Mouse (Mus musculus): ENCODE measurements at regions not wholly inside any gene's neighbourhood (a gene's known extent, or its start where the extent isn't known, plus 50 kb on each side); places are given as distances from the start of the nearest gene placed in this dataset.

- 4% methylated on average over 5 of the region's 5 CpGs for WGBS
- peak overlapping the region; percentile 22; the same call in 1 of the 2 replicates for H3K9ac ChIP-seq (replicated peaks; ENCODE audit: low read depth, low read length)
- ATAC-seq, result peak; percentile 18; the same call in 1 of the 2 replicates
These were observed 141.7 kb upstream of the Tbl1xr1 start for GRCm38 (mm10) chr3:21934731-21935271.

GRCm38 (mm10) chr3:21935571-21936261, 140.7 kb upstream of the Tbl1xr1 start:
- peak; percentile 94 for ATAC-seq
- Histone ChIP-seq H3K4me1 (replicated peaks; ENCODE audit: control insufficient read depth, insufficient read depth, low read length) (peaks cover 38% of the 10 kb centered on the region), H3K9me3 (ENCODE audit: control insufficient read depth, low read length) (no peaks in the 10 kb centered on the region), H3K4me2 (ENCODE audit: low read length) (peak overlapping the region; percentile 71), H3K27me3 (replicated peaks; ENCODE audit: control insufficient read depth, insufficient read depth, low read length) (no peaks in the 10 kb centered on the region), H3K4me3 (replicated peaks; ENCODE audit: low read length) (peak overlapping the region; percentile 46), H3K27ac (ENCODE audit: low read length) (peak overlapping the region; percentile 95), H3K9ac (replicated peaks; ENCODE audit: low read depth, low read length) (peak overlapping the region; percentile 65), H3K36me3 (ENCODE audit: control insufficient read depth, insufficient read depth) (no peaks in the 10 kb centered on the region)
- WGBS, result under 1% methylated on average over 24 of the region's 24 CpGs

More at GRCm38 (mm10) chr3:21934731-21935271, 141.7 kb upstream of the Tbl1xr1 start:
- no peaks in the 10 kb centered on the region for H3K9me3 ChIP-seq (ENCODE audit: control insufficient read depth, low read length)
- no peaks in the 10 kb centered on the region for H3K27me3 ChIP-seq (replicated peaks; ENCODE audit: control insufficient read depth, insufficient read depth, low read length)
- H3K27ac ChIP-seq (ENCODE audit: low read length), result peak overlapping the region; percentile 95
- no peaks in the 10 kb centered on the region for H3K36me3 ChIP-seq (ENCODE audit: control insufficient read depth, insufficient read depth)
- peak overlapping the region; percentile 71 for H3K4me2 ChIP-seq (ENCODE audit: low read length)
- peaks cover 38% of the 10 kb centered on the region for H3K4me1 ChIP-seq (replicated peaks; ENCODE audit: control insufficient read depth, insufficient read depth, low read length)
- H3K4me3 ChIP-seq (replicated peaks; ENCODE audit: low read length), result no peak overlapping the region

- H3K4me2 ChIP-seq (ENCODE audit: low read length), result peak overlapping the region; percentile 71
- no peak for ATAC-seq
- WGBS, result 3% methylated on average over 8 of the region's 8 CpGs
- no peaks in the 10 kb centered on the region for H3K36me3 ChIP-seq (ENCODE audit: control insufficient read depth, insufficient read depth)
- no peaks in the 10 kb centered on the region for H3K27me3 ChIP-seq (replicated peaks; ENCODE audit: control insufficient read depth, insufficient read depth, low read length)
- H3K9ac ChIP-seq (replicated peaks; ENCODE audit: low read depth, low read length), result peak overlapping the region; percentile 2; the same call in 1 of the 2 replicates
- peak overlapping the region; percentile 46 for H3K4me3 ChIP-seq (replicated peaks; ENCODE audit: low read length)
- peak overlapping the region; percentile 95 for H3K27ac ChIP-seq (ENCODE audit: low read length)
- peaks cover 38% of the 10 kb centered on the region for H3K4me1 ChIP-seq (replicated peaks; ENCODE audit: control insufficient read depth, insufficient read depth, low read length)
- H3K9me3 ChIP-seq (ENCODE audit: control insufficient read depth, low read length), result no peaks in the 10 kb centered on the region
These were observed 140.2 kb upstream of the Tbl1xr1 start for GRCm38 (mm10) chr3:21936262-21936603.

- Histone ChIP-seq H3K4me1 (replicated peaks; ENCODE audit: control insufficient read depth, insufficient read depth, low read length) (peaks cover 37% of the 10 kb centered on the region), H3K4me3 (replicated peaks; ENCODE audit: low read length) (no peak overlapping the region), H3K9ac (replicated peaks; ENCODE audit: low read depth, low read length) (no peak overlapping the region), H3K4me2 (ENCODE audit: low read length) (peak overlapping the region; percentile 71), H3K27me3 (replicated peaks; ENCODE audit: control insufficient read depth, insufficient read depth, low read length) (no peaks in the 10 kb centered on the region), H3K27ac (ENCODE audit: low read length) (no peak overlapping the region; the same call in 1 of the 2 replicates), H3K9me3 (ENCODE audit: control insufficient read depth, low read length) (no peaks in the 10 kb centered on the region), H3K36me3 (ENCODE audit: control insufficient read depth, insufficient read depth) (no peaks in the 10 kb centered on the region)
- ATAC-seq, result peak; percentile 4; the same call in 1 of the 2 replicates
- 18% methylated on average over 8 of the region's 8 CpGs for WGBS
These were observed 139.8 kb upstream of the Tbl1xr1 start for GRCm38 (mm10) chr3:21936616-21937015.

- H3K9ac ChIP-seq (replicated peaks; ENCODE audit: low read depth, low read length), result no peak overlapping the region
- ATAC-seq, result no peak
- H3K4me3 ChIP-seq (replicated peaks; ENCODE audit: low read length), result no peak overlapping the region
- 38% methylated on average over 7 of the region's 7 CpGs for WGBS
- H3K27me3 ChIP-seq (replicated peaks; ENCODE audit: control insufficient read depth, insufficient read depth, low read length), result no peaks in the 10 kb centered on the region
- H3K4me2 ChIP-seq (ENCODE audit: low read length), result no peak overlapping the region
- peaks cover 36% of the 10 kb centered on the region for H3K4me1 ChIP-seq (replicated peaks; ENCODE audit: control insufficient read depth, insufficient read depth, low read length)
- H3K36me3 ChIP-seq (ENCODE audit: control insufficient read depth, insufficient read depth), result no peaks in the 10 kb centered on the region
- no peaks in the 10 kb centered on the region for H3K9me3 ChIP-seq (ENCODE audit: control insufficient read depth, low read length)
- no peak overlapping the region for H3K27ac ChIP-seq (ENCODE audit: low read length)
These were observed 139.0 kb upstream of the Tbl1xr1 start for GRCm38 (mm10) chr3:21937281-21938035.

- no peak overlapping the region for H3K27ac ChIP-seq (ENCODE audit: low read length)
- H3K9me3 ChIP-seq (ENCODE audit: control insufficient read depth, low read length), result no peaks in the 10 kb centered on the region
- H3K4me2 ChIP-seq (ENCODE audit: low read length), result no peak overlapping the region
- H3K9ac ChIP-seq (replicated peaks; ENCODE audit: low read depth, low read length), result no peak overlapping the region
- H3K27me3 ChIP-seq (replicated peaks; ENCODE audit: control insufficient read depth, insufficient read depth, low read length), result no peaks in the 10 kb centered on the region
- H3K4me3 ChIP-seq (replicated peaks; ENCODE audit: low read length), result no peak overlapping the region
- ATAC-seq, result no peak
- no peaks in the 10 kb centered on the region for H3K36me3 ChIP-seq (ENCODE audit: control insufficient read depth, insufficient read depth)
- peaks cover 36% of the 10 kb centered on the region for H3K4me1 ChIP-seq (replicated peaks; ENCODE audit: control insufficient read depth, insufficient read depth, low read length)
- 44% methylated on average over 11 of the region's 11 CpGs for WGBS
These were observed 138.2 kb upstream of the Tbl1xr1 start for GRCm38 (mm10) chr3:21938071-21938848.

GRCm38 (mm10) chr3:21939738-21940137, 136.7 kb upstream of the Tbl1xr1 start:
- no peak for ATAC-seq
- H3K9ac ChIP-seq (replicated peaks; ENCODE audit: low read depth, low read length), result no peak overlapping the region

GRCm38 (mm10) chr3:21941596-21941995, 134.9 kb upstream of the Tbl1xr1 start:
- Histone ChIP-seq H3K4me1 (replicated peaks; ENCODE audit: control insufficient read depth, insufficient read depth, low read length) (peaks cover 13% of the 10 kb centered on the region), H3K27me3 (replicated peaks; ENCODE audit: control insufficient read depth, insufficient read depth, low read length) (no peaks in the 10 kb centered on the region), H3K36me3 (ENCODE audit: control insufficient read depth, insufficient read depth) (no peaks in the 10 kb centered on the region), H3K9me3 (ENCODE audit: control insufficient read depth, low read length) (no peaks in the 10 kb centered on the region), H3K4me3 (replicated peaks; ENCODE audit: low read length) (no peak overlapping the region), H3K4me2 (ENCODE audit: low read length) (no peak overlapping the region), H3K9ac (replicated peaks; ENCODE audit: low read depth, low read length) (no peak overlapping the region), H3K27ac (ENCODE audit: low read length) (no peak overlapping the region)
- WGBS, result 95% methylated on average over 2 of the region's 2 CpGs
- ATAC-seq, result no peak

More at GRCm38 (mm10) chr3:21939738-21940137, 136.7 kb upstream of the Tbl1xr1 start:
- Histone ChIP-seq H3K27ac (ENCODE audit: low read length) (no peak overlapping the region), H3K4me2 (ENCODE audit: low read length) (no peak overlapping the region), H3K4me1 (replicated peaks; ENCODE audit: control insufficient read depth, insufficient read depth, low read length) (peaks cover 28% of the 10 kb centered on the region), H3K27me3 (replicated peaks; ENCODE audit: control insufficient read depth, insufficient read depth, low read length) (no peaks in the 10 kb centered on the region), H3K36me3 (ENCODE audit: control insufficient read depth, insufficient read depth) (no peaks in the 10 kb centered on the region), H3K4me3 (replicated peaks; ENCODE audit: low read length) (no peak overlapping the region), H3K9me3 (ENCODE audit: control insufficient read depth, low read length) (no peaks in the 10 kb centered on the region)
- 94% methylated on average over 6 of the region's 6 CpGs for WGBS

GRCm38 (mm10) chr3:21942912-21943311, 133.5 kb upstream of the Tbl1xr1 start:
- H3K36me3 ChIP-seq (ENCODE audit: control insufficient read depth, insufficient read depth), result no peaks in the 10 kb centered on the region
- H3K9me3 ChIP-seq (ENCODE audit: control insufficient read depth, low read length), result no peaks in the 10 kb centered on the region
- no peaks in the 10 kb centered on the region for H3K27me3 ChIP-seq (replicated peaks; ENCODE audit: control insufficient read depth, insufficient read depth, low read length)
- no peak overlapping the region for H3K4me2 ChIP-seq (ENCODE audit: low read length)
- ATAC-seq, result no peak
- WGBS, result 95% methylated on average over 1 of the region's 1 CpGs
- H3K9ac ChIP-seq (replicated peaks; ENCODE audit: low read depth, low read length), result no peak overlapping the region
- H3K27ac ChIP-seq (ENCODE audit: low read length), result no peak overlapping the region
- peaks cover 2% of the 10 kb centered on the region; the same call in 1 of the 2 replicates for H3K4me1 ChIP-seq (replicated peaks; ENCODE audit: control insufficient read depth, insufficient read depth, low read length)
- no peak overlapping the region for H3K4me3 ChIP-seq (replicated peaks; ENCODE audit: low read length)
